Mouse (Mus musculus): ENCODE measurements around the gene Lrrc43. TPM values are rescaled to one million over a fixed set of nuclear protein-coding genes. Genes with fewer than 3 reads are reported as not detected.
"Not testable (repeated sequence)": the region's sequence is repeated elsewhere in the genome, so short reads cannot be mapped to it uniquely, and the experiment has no call there.

Gene Lrrc43
- total RNA-seq (2021), result not detected
- long read RNA-seq, experiment 1, result 0 reads
- long read RNA-seq, experiment 2, result 0 reads

DNA sequence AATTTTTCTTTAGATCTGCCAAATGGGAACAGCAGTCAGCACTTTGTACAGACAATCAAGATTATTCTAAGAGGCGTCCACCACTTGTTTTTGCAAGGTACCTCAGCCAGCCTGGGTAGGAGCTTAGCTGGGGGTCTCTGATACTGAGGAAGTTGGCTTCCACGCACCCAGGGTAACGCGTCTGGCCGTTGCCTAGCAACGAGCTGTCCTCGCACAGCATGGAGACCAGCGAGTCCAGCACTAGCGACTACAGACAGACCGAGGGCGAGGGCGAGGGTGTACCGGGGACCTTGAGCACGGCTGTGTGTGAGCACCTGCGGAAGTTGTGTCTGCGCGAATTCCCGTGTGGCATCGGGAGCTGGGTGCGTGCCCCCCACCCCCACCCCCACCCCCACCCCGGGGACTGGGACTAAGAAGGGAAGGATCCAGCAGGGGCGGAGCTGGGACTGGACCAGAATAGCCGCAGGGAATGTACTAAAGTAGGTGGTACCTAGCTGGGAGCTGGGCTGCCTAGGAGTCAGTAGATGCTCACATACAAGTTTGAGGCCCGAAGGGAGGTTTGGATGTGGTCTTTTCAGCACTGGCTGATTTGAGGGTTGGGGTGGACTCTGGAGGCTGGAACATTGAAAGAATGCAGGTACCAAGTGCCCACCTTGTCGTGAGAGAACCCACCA, at the start of gene Lrrc43, which contains the start of gene Il31:
Gene Lrrc43, plus strand, starts transcription at position 194 of the 674 bp plus-strand sequence.
Gene Il31, minus strand, starts transcription at position 378 of the 674 bp plus-strand sequence.
- DNase-seq (ENCODE audit: low spot score in 2 of 2), result no peak

DNA sequence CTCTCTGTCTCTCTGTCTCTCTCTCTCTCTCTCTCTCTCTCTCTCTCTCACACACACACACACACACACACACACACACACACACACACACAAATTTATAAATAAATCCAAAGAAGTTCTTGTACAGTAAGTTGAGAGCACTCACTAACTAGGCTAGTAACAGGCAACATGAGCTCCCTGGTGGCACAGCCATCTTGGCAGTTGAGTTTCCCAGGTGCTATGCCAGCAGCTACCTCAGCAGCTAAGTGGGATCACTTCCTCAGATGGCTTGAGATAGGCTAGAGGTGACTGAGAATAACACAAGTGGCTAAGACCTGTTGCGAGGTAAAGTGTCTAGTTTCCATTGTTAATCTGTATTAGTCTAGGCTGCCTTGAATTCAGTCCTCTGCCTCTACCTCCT, 49.8 kb upstream of the Lrrc43 start:
- DNase-seq (ENCODE audit: low spot score in 2 of 2), result no peak

- DNase-seq (ENCODE audit: low spot score in 2 of 2), result peak in 1 of 2 experiments; percentile 33
These were observed 49.2 kb upstream of the Lrrc43 start for GRCm38 (mm10) chr5:123439941-123440340.

DNA sequence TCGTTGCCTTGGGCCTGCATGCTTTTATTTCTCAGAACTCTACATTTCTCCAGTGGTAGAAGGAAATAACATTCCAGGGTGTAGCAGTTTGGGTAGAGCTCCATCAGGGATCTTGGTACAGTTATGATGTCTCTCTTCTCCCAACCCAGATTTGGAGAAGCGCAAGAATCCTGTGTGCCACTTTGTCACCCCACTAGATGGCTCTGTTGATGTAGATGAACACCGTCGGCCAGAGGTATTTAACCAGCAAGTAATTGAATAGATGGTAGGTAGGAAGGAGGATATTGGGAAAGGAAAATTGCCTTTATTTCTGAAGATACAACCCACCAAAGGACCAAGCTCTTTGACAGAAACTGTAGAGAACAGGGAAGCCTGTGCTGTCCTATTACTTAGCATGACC, 48.4 kb upstream of the Lrrc43 start:
- no peak for DNase-seq (ENCODE audit: low spot score in 2 of 2)

- DNase-seq (ENCODE audit: low spot score in 2 of 2), result no peak
These were observed 46.8 kb upstream of the Lrrc43 start for GRCm38 (mm10) chr5:123442283-123442682.

DNA sequence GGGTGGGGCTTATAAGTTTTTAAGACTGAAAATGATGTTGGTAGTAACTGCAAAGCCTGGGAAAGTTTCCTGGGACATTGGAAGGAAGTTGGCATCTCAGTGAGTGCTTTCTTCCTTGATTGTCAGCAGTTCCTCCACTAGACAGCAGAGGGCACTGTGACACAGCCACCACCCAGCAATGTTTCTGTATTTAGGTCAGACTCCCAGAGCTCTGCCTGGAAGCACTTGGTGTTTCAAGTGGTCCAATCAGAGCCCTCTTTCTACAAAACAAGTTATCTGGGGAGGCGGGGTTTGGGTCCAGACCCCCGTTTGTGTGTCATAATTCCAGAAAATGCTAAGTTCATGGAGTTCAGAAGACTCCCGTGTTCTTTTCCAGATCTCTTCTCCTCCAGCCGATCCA, 45.0 kb upstream of the Lrrc43 start:
- peak; percentile 39 to 70 for DNase-seq (ENCODE audit: low spot score in 2 of 2)

DNA sequence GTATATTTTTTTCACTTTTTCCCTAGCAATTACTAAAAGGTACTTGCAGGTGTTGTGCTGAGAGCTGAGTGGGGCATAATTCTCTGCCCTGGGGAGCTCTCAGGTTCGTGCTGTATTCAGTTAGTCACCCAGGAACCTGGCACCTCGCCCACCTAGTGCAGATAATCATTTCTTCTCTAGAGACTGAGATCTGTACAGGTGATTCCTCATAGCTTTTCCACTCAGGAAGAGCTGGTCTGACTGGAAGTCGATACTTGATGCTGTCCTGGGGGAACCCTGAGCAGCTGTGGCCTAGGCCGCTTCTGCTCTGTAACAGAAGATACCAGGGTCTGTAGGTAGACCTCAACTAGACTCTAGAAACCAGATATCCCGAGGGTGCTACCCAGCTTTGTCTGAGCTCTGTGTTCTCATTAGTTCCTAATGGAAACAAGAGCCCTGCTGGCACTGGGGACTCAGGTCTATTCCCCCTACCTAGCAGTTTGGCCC, 44.2 kb upstream of the Lrrc43 start:
- DNase-seq (ENCODE audit: low spot score in 2 of 2), result no peak

DNA sequence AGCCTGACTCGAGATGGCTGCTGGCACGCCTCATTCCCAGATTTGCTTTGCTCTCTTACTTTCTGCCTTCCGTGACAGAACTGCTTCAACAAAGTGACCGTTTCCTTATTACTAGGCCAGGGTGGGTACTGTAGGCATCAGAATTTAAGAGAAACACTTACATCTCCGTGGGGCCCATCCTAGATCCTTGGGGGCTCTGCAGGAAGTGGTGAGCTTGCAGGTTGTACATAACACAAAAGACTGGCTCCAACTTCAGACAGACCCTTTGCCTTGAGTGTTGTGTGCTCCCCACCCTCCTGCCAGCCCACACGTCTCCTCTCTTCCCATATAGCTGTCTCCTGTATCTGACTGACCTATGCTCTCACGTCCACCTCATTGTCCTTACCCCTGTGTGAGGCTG, 37.2 kb upstream of the Lrrc43 start:
- DNase-seq (ENCODE audit: low spot score in 2 of 2), result no peak

DNA sequence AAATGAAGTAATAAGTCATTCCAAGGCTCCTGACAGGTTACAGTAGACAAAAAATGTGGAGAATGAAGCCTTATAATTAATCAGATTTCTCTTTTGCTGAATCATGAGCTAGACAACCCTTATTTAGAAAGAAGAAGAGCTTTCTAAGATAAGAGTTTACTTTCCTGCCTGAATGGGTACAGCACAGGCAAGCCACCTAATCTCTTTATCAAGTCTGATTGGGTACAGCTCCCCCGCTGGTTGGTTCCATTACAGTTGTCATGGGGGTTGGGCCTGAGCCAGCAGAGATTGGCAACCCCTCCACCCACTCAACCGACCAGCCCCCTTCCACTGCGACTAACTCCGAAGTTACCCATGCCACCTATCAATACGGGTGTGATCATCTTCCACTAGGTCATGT, 27.7 kb upstream of the Lrrc43 start:
- no peak for DNase-seq (ENCODE audit: low spot score in 2 of 2)

GRCm38 (mm10) chr5:123464638-123465037, 24.5 kb upstream of the Lrrc43 start:
- DNase-seq (ENCODE audit: low spot score in 2 of 2), result no peak

DNA sequence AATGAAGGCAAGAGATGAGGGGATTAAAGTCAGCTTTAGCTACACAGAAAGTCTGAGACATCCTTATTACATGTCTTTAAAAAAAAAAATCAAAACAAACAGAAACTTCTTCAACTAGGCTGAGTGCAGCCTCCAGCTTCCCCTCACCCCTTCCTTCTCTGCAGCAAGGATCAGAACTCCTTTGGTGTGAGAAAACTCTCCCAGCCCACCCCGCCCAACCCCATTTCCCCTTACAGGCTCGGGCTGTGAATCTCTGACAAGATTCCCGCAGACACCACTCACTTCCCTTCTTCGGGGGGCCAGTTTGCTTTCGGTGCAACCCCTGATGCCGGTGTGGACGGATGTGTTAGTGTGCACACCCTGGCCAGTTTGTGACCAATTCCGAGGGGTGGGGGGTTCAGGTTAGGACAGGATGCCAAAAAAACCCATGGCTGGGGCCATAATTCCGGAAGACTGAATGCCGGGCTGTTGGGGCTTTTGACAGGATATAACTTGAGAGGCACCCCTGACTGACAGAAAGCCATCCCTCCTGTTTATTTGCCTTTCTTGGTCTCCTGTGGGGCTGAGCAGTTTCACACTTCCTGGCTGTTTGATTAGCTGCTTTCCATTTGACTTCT, 18.2 kb upstream of the Lrrc43 start:
- no peak for DNase-seq (ENCODE audit: low spot score in 2 of 2)

- no peak for DNase-seq (ENCODE audit: low spot score in 2 of 2)
These were observed 15.3 kb upstream of the Lrrc43 start for GRCm38 (mm10) chr5:123473817-123474216.

- no peak for DNase-seq (ENCODE audit: low spot score in 2 of 2)
These were observed 1.3 kb upstream of the Lrrc43 start for GRCm38 (mm10) chr5:123487659-123488395.

- DNase-seq (ENCODE audit: low spot score in 2 of 2), result peak in 1 of 2 experiments; percentile 31
These were observed 830 bp downstream of the Lrrc43 start for GRCm38 (mm10) chr5:123489935-123490334.

GRCm38 (mm10) chr5:123499717-123500116, 10.6 kb downstream of the Lrrc43 start:
- DNase-seq (ENCODE audit: low spot score in 2 of 2), result no peak

GRCm38 (mm10) chr5:123501973-123502372, 12.9 kb downstream of the Lrrc43 start:
- DNase-seq (ENCODE audit: low spot score in 2 of 2), result no peak

DNA sequence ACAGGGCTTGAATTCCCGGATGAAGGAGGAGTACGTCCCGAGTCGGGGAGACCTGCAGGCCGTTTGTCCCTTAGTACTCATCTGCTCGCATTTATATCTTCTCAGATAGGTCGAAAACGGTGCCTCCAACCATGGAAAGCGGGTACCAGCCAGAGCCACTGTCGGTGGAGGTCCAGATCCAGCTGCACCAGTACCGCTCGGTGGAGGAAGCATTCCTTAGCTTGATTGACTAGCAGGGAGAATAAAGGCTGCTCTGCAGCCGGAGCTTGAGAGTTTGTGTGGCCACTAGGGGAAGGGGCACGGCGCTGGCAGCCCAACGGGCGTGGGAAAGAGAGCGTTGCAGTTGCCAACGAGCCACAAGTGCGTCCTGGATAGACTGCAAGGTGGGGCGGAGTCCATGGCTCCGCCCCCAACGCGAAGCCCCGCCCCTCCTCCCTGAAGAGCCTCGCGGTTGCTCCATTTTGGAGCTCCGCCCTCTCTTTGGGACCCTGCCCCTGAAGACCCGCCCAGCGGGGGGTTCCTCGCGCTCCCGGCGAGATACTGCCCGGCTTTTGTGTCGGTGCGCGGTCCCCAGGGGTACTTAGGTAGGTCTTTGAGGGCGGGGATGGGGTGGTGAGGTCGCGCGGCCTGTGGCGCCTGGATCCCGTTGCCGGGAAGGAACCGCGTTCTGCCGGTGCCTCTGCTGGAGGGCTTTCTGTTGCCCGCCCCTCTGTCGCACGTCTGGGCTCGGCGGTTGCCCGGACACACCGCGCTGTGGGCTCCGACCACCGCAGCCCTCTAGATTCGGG, 19.0 kb downstream of the Lrrc43 start:
- peak in 1 of 2 experiments; percentile 63 for DNase-seq (ENCODE audit: low spot score in 2 of 2)

- DNase-seq (ENCODE audit: low spot score in 2 of 2), result no peak
These were observed 19.8 kb downstream of the Lrrc43 start for GRCm38 (mm10) chr5:123508921-123509320.

DNA sequence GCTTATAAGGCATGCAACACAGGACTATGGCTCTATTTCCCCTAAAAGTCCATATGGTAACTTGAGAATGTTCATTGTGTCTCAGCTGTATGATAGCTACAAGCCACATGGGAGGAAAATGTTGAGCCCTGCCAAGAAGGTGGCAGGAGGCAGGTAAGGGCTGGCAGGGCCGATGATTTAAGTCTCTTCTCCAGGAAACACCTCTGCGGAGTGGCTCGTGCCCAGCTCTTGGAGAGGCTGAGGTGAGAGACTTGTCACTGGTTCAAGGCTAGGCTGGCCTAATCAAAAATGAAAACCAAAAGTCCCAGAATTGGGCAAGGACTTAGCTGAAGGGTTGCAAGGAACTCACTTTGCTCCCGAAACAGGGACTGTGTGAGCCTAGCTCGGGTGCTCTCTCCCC, 21.1 kb downstream of the Lrrc43 start, which contains the start of gene B3gnt4:
Gene B3gnt4, plus strand, starts transcription at position 301 of the 400 bp plus-strand sequence.
- DNase-seq (ENCODE audit: low spot score in 2 of 2), result no peak

DNA sequence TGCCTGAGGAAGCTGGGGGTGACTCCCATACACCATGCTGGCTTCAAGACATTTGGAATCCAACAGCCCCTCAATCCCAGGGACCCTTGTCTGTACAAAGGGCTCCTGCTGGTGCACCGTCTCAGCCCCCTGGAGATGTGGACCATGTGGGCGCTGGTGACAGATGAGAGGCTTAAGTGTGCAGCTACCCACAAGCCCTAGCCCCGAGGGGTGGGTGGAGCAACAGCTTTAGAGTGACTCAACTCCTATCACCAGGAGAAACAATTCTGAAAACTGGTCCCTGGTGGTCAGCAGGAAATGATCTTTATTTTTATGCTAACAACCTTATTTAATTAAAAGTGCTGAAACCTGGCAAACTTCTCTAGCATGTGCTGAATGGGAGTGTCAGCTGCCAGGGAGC, 22.3 kb downstream of the Lrrc43 start:
- DNase-seq (ENCODE audit: low spot score in 2 of 2), result not testable (repeated sequence)

- no peak for DNase-seq (ENCODE audit: low spot score in 2 of 2)
These were observed 23.0 kb downstream of the Lrrc43 start for GRCm38 (mm10) chr5:123512102-123512501.

Measured in gastrocnemius, postnatal 4 days (tissue).